Mouse (Mus musculus) liver, embryonic 15.5 days (tissue): ENCODE measurements around the gene Dnajb1. TPM values are rescaled to one million over a fixed set of nuclear protein-coding genes. Genes with fewer than 3 reads are reported as not detected.
A peak's percentile ranks its signal among the peaks of the same experiment; 100 is the strongest.

ENCODE experiments used
- ATAC-seq: fragments of 200-750 bp; cut with Nextera tagmentation; 2 replicates; pipeline ENCODE4 v1.8.0; 2017; ENCODE audit warnings: moderate number of reproducible peaks, mild to moderate bottlenecking, moderate library complexity; ENCODE audit not compliant: insufficient read depth
- H3K27ac ChIP-seq: fragments of 300-500 bp; sonication (generic); replicated peaks from 2 replicates; pipeline ENCODE4 v1.5.1; 2015; ENCODE audit warnings: mild to moderate bottlenecking, inconsistent platforms
- H3K27me3 ChIP-seq: fragments of 300-500 bp; sonication (generic); 2 replicates; pipeline ENCODE4 v1.6.1; 2015; ENCODE audit warnings: mild to moderate bottlenecking, inconsistent platforms
- H3K36me3 ChIP-seq: fragments of 300-500 bp; sonication (generic); replicated peaks from 2 replicates; pipeline ENCODE4 v1.6.1; 2015; ENCODE audit warnings: moderate library complexity, mild to moderate bottlenecking, inconsistent platforms
- H3K4me1 ChIP-seq: fragments of 300-500 bp; sonication (generic); replicated peaks from 2 replicates; pipeline ENCODE4 v1.6.1; 2015; ENCODE audit warnings: inconsistent platforms
- H3K4me2 ChIP-seq: fragments of 300-500 bp; sonication (generic); 2 replicates; pipeline ENCODE4 v1.6.1; 2015; ENCODE audit warnings: moderate library complexity, mild to moderate bottlenecking, inconsistent platforms
- H3K4me3 ChIP-seq: fragments of 300-500 bp; sonication (generic); replicated peaks from 2 replicates; pipeline ENCODE4 v1.5.1; 2015; ENCODE audit warnings: mild to moderate bottlenecking, inconsistent platforms
- H3K9ac ChIP-seq: fragments of 300-500 bp; sonication (generic); 2 replicates; pipeline ENCODE4 v1.6.1; 2015; ENCODE audit warnings: moderate library complexity, mild to moderate bottlenecking, inconsistent platforms
- H3K9me3 ChIP-seq: fragments of 300-500 bp; sonication (generic); replicated peaks from 2 replicates; pipeline ENCODE4 v1.6.1; 2016; ENCODE audit warnings: inconsistent platforms
- WGBS: fragments of 180-500 bp; shearing (Covaris S2); methylation state at CpG from one replicate; pipeline ENCODE4 v1.1.7; 2015; ENCODE audit warnings: mixed read lengths; ENCODE audit not compliant: insufficient replicate concordance; 5-methylcytosine and 5-hydroxymethylcytosine counted together
- polyA plus RNA-seq: library from polyadenylated mRNA; unstranded; fragments of >200 nt; fragmentation: Nextera tagmentation; extraction: Ambion mirVana; gene quantifications from 2 replicates; pipeline ENCODE4 v1.2.1, GENCODE M21; 2015

The Dnajb1 gene
- polyA plus RNA-seq, 1 experiment from 2014 or later, result 52.7 TPM

DNA sequence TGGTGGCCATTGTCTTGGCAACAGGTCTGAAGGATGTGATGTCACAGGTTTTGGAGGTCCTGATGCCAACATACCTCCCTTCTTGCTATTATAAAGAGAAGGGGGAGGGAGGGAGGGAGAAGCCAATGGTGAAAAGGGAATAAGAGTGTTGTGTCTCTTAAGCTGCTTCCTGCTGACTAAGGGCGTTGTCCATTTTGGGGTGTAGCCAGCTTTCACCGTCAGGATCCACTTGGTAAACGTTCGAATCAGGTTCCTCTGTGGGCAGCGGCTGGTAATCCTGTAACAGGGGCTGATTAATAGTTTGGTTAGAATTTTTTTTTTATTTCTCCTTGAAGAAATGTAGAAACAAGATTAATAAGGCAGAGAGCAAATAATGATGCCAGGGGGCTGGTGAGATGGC lies 31.7 kb downstream of the Dnajb1 start:
- Histone ChIP-seq H3K27ac (no peak overlapping the region), H3K27me3 (peaks cover 50% of the 10 kb centered on the region), H3K4me1 (no peaks in the 10 kb centered on the region), H3K9ac (no peak overlapping the region), H3K4me3 (no peak overlapping the region), H3K4me2 (no peak overlapping the region), H3K36me3 (no peaks in the 10 kb centered on the region), H3K9me3 (no peaks in the 10 kb centered on the region)
- 38% methylated on average over 5 of the region's 5 CpGs for WGBS
- no peak for ATAC-seq

DNA sequence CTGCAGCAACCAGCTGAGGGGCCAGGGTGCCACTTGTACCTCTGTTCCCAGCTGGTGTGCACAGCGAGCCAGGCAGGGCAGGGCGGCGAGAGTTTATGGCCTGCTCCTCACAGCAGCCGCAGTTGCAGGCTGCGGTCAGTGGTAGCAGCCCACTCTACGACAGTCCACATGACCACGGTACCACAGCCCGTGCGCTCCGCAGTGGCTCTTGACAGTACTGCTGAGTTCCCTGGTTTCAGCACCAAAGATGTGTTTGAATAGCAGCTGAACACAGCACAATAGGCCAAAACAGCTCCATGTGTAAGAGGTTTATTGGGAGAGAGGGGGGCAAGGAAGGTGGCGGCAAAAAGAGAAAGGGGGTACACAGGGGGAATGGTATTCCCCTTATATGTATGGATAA lies 39.5 kb downstream of the Dnajb1 start:
- H3K9me3 ChIP-seq, result no peaks in the 10 kb centered on the region
- ATAC-seq, result no peak
- H3K9ac ChIP-seq, result no peak overlapping the region
- peaks cover 44% of the 10 kb centered on the region for H3K27me3 ChIP-seq
- H3K4me2 ChIP-seq, result no peak overlapping the region
- H3K27ac ChIP-seq, result no peak overlapping the region
- H3K4me1 ChIP-seq, result peaks cover 7% of the 10 kb centered on the region
- 90% methylated on average over 11 of the region's 11 CpGs for WGBS
- H3K4me3 ChIP-seq, result no peak overlapping the region
- H3K36me3 ChIP-seq, result no peaks in the 10 kb centered on the region

DNA sequence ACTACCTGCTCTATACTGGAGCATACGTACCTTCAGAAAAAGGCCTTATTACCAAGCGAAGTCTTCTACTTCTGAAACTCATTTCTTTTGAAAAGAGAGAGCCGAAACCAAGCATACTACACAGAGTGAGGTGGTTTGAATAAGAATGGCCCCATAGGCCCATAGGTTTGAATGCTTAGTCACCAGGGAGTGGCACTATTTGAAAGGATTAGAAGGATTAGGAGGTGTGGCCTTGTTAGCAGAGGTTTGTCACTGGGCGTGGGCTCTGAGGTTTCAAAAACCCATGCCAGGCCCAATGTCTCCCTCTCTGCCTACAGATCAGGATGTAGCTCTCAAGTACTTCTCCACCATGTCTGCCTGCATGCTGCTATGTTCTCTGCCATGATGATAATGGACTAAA lies 40.0 kb downstream of the Dnajb1 start:
- H3K9ac ChIP-seq, result no peak overlapping the region
- H3K4me1 ChIP-seq, result peaks cover 11% of the 10 kb centered on the region
- no peak overlapping the region for H3K4me3 ChIP-seq
- WGBS, result 77% methylated on average over 4 of the region's 4 CpGs
- H3K27me3 ChIP-seq, result peaks cover 39% of the 10 kb centered on the region
- ATAC-seq, result no peak
- no peak overlapping the region for H3K4me2 ChIP-seq
- H3K36me3 ChIP-seq, result no peaks in the 10 kb centered on the region
- H3K9me3 ChIP-seq, result no peaks in the 10 kb centered on the region
- H3K27ac ChIP-seq, result no peak overlapping the region

DNA sequence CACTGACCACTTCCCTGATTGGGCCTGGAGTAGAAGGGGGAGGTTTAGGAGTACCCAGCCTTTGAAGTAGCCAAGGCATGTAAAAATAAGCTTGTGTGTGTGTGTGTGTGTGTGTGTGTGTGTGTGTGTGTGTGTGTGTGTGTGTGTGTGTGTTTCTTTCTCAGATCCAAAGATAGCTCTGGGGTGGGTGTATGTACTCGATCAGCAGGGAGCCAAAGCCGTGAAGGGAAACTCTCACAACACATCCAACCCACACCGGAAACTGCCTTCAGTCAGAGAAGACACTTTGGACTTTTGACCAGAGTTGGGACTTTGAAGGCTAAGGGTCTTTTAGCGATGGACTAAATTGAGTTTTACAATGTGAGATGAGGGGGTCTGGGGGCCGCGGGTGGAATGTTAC lies 41.7 kb downstream of the Dnajb1 start:
- peaks cover 24% of the 10 kb centered on the region for H3K27me3 ChIP-seq
- WGBS, result 83% methylated on average over 6 of the region's 6 CpGs
- no peak for ATAC-seq
- H3K9ac ChIP-seq, result no peak overlapping the region
- no peaks in the 10 kb centered on the region for H3K36me3 ChIP-seq
- peaks cover 25% of the 10 kb centered on the region for H3K4me1 ChIP-seq
- no peak overlapping the region for H3K4me2 ChIP-seq
- no peak overlapping the region for H3K27ac ChIP-seq
- no peak overlapping the region for H3K4me3 ChIP-seq
- no peaks in the 10 kb centered on the region for H3K9me3 ChIP-seq

DNA sequence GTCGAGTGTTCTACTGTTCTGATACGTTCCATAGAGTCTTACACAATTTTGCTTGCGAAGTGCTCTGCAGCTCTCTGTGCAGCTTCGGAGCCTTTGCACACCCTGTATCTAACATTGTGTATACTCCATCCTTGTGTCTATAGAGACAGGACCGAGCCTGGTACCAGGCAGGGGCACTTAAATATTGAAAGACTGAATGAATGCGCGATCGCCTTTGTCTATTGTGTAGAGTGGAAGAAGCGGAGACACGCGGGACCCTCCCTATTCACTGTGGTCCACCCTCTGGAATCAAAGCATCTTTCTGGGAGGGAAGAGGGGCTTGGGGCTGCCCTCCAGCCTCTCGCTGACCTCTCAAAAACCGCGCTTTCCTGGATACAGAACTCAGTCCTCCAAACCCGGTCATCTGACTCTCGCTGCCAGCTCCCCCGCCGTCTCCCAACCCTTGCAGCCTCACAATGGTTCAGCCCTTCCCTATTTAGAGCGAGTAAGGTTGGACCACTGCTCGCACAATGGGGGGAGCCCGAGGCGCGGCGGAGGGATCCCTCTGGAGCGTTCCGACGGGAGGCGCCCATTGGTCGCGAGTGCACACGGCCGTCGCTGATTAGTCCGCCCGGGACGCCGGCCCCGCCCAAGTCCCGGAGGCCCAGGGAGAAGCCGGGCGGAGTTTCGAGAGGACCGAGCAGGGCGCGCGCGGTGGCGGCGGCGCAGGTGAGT lies 44.2 kb downstream of the Dnajb1 start, which contains the start of gene Gipc1:
Gene Gipc1, plus strand, starts transcription at position 648 of the 714 bp plus-strand sequence.
- H3K9ac ChIP-seq, result peak within 1 kb of the TSS; percentile 95
- ATAC-seq, result peak; percentile 94
- peak within 1 kb of the TSS; percentile 91 for H3K4me2 ChIP-seq
- H3K9me3 ChIP-seq, result no peaks in the 10 kb centered on the region
- no peaks in the 10 kb centered on the region for H3K36me3 ChIP-seq
- H3K4me3 ChIP-seq, result peak within 1 kb of the TSS; percentile 89
- WGBS, result 4% methylated on average over 50 of the region's 50 CpGs
- H3K27me3 ChIP-seq, result peaks cover 4% of the 10 kb centered on the region; the same call in 1 of the 2 replicates
- peaks cover 50% of the 10 kb centered on the region for H3K4me1 ChIP-seq
- peak within 1 kb of the TSS; percentile 86 for H3K27ac ChIP-seq

DNA sequence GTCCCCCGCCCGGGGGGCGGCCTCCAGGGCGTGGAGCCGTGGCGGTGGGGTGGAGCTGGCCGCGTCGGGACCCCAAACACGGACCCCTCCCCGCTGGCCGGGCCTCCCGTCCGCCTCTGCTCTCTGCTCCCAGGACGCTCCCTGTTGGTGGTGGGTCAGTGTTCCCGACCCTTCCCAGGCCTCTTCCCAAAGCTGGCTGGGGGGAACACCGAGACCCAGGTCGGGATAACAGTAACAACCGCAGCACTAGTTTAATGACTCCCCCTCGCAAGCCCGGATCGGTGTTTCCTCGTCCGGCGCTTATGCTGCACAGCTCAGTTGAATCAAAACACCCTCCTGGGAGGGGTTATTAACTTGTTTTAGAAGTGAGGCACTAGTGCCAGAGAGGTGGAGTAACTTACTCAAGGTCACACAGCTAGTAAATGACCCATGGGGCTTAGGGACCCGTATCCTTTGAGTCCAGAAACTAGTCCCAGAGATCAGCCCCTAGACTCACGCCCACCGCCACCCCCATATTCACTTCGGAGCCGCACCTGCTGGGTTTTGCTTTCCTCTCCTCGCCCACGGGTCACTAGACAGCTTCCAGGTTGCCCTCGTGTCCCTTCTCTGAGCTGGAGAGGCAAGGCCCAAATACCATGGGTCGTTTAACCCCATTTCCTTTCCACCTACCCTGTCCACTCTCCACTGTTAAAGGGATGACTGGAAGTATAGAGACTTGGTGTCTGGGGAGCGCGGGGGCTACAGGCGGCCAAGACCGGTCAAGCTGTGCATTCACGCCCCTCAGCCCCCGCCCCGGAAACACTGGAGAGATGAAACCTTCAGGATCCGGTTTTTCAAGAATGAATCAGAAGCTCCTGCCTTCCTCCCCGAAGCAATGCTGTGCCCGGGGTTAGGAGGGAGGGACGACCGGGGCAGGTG lies 45.0 kb downstream of the Dnajb1 start:
- Histone ChIP-seq H3K4me2 (peak overlapping the region; percentile 91), H3K9me3 (no peaks in the 10 kb centered on the region), H3K27ac (peak overlapping the region; percentile 86), H3K9ac (peak overlapping the region; percentile 95), H3K4me1 (peaks cover 57% of the 10 kb centered on the region), H3K27me3 (no peaks in the 10 kb centered on the region; the same call in 1 of the 2 replicates), H3K4me3 (peak overlapping the region; percentile 89), H3K36me3 (0 out of 2 replicates have a peak, but pooled peaks cover 4% of the 10 kb centered on the region)
- peak; percentile 45 for ATAC-seq
- WGBS, result under 1% methylated on average over 46 of the region's 46 CpGs

DNA sequence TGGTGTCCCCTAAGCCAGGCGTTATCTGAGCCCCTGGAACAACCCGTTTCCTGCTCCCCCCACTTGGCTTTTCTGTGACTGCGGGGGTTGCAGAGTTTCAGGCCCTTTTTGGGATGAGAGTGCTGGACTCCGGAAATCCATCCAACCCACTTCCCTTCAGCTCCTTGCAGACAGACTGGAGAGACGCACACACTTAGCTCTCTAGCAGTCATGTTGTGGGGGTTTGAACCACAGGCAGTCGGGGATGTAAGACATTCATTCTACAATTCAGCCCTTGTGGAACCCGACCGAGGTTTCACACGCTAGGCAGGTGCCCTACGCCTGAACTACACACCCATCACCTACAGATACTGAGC lies 45.6 kb downstream of the Dnajb1 start:
- WGBS, result 19% methylated on average over 10 of the region's 10 CpGs

DNA sequence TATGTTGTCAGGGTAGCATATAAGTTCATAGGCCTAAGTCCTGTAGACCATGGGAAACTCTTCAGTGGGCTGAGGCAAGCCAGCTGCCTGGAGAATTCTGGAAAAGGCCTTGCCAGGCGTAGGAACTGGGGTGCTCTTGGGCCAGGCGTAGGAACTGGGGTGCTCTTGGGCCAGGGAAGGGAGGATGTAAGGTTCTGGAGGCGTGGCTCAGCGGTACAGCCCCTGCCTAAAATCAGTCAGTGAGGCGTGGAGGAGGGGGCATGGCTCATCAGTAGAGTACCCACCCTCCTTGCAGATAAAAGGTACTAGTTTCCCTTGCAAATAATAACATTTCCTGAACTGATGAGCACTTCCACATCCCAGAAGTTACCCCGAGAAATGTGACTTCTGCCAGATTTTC lies 46.7 kb downstream of the Dnajb1 start:
- H3K4me2 ChIP-seq, result peak overlapping the region; percentile 10; the same call in 1 of the 2 replicates
- WGBS, result 70% methylated on average over 6 of the region's 6 CpGs
- no peaks in the 10 kb centered on the region; the same call in 1 of the 2 replicates for H3K27me3 ChIP-seq
- ATAC-seq, result no peak
- H3K9ac ChIP-seq, result no peak overlapping the region
- H3K9me3 ChIP-seq, result no peaks in the 10 kb centered on the region
- H3K27ac ChIP-seq, result no peak overlapping the region
- peaks cover 57% of the 10 kb centered on the region for H3K4me1 ChIP-seq
- 0 out of 2 replicates have a peak, but pooled peaks cover 4% of the 10 kb centered on the region for H3K36me3 ChIP-seq
- no peak overlapping the region for H3K4me3 ChIP-seq

More for the DNA sequence above, 45.6 kb downstream of the Dnajb1 start:
- Histone ChIP-seq H3K27ac (peak overlapping the region; percentile 86), H3K4me1 (peaks cover 57% of the 10 kb centered on the region), H3K9ac (peak overlapping the region; percentile 95), H3K9me3 (no peaks in the 10 kb centered on the region), H3K4me2 (peak overlapping the region; percentile 91), H3K4me3 (peak overlapping the region; percentile 89), H3K36me3 (0 out of 2 replicates have a peak, but pooled peaks cover 4% of the 10 kb centered on the region), H3K27me3 (no peaks in the 10 kb centered on the region; the same call in 1 of the 2 replicates)
- no peak for ATAC-seq

DNA sequence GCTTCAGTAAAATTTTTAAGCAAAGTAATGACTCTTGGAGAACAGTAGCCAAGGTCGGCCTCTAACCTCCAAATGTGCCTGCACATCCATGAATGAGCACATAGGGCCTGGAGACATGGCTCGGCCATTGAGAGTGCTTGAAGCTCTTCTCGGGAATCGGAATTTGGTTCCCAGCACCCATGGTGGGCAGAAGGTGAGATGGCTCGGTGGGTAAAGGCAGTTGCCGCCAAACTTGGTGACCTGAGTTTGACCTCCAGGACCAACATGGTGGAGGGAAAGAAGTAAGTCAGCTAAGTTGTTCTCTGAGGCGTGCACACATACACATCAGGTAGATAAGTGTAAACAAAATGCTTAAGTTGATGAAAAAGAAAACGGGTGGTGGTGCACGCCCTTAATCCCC lies 48.0 kb downstream of the Dnajb1 start:
- WGBS, result 66% methylated on average over 9 of the region's 9 CpGs
- H3K27me3 ChIP-seq, result no peaks in the 10 kb centered on the region
- 0 out of 2 replicates have a peak, but pooled peaks cover 4% of the 10 kb centered on the region for H3K36me3 ChIP-seq
- no peaks in the 10 kb centered on the region for H3K9me3 ChIP-seq
- H3K4me3 ChIP-seq, result no peak overlapping the region
- no peak for ATAC-seq
- peak overlapping the region; percentile 65; the same call in 1 of the 2 replicates for H3K27ac ChIP-seq
- H3K4me2 ChIP-seq, result no peak overlapping the region
- H3K4me1 ChIP-seq, result peaks cover 70% of the 10 kb centered on the region
- no peak overlapping the region for H3K9ac ChIP-seq

DNA sequence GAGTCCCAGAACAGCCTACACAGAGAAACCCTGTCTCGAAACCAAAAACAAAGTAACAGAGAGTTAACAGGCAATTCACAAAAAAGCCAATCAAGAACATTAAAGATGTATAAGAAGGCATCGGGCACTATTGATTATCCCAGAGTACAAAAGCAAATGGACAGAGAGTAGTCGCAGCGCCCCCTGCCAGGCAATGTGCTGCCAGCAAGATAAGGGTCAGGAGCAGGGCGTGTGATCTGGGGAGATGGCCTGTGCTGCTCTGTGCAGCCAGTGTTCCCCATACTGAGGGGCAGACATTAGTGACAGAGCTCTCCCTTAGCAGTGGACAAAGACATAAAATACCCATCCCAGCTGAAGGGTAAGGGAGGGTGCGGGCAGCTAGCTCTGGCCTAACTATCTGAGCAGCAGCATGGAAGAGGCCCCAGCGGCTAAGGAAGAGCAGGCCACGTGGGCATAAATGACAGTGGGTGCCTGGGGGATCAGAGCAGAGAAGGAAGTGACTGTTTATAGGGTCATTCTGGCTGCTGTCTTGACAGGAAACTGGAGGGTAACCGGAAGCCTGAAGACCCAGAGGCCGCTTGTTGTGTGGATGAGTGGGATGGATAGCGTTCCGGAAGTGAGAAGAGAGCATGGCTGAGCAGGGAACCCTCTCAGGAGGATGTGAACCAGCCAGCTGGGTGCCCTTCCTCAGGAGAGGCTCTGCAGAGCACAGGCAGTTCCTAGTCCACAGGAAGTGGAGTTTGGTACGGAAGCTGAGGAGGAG lies 48.7 kb downstream of the Dnajb1 start:
- Histone ChIP-seq H3K27ac (peak overlapping the region; percentile 65), H3K9ac (no peak overlapping the region), H3K4me3 (no peak overlapping the region), H3K36me3 (0 out of 2 replicates have a peak, but pooled peaks cover 4% of the 10 kb centered on the region), H3K4me2 (peak overlapping the region; percentile 30), H3K4me1 (peaks cover 73% of the 10 kb centered on the region), H3K27me3 (no peaks in the 10 kb centered on the region), H3K9me3 (no peaks in the 10 kb centered on the region)
- WGBS, result 37% methylated on average over 13 of the region's 13 CpGs
- ATAC-seq, result no peak
